Mouse (Mus musculus) embryonic facial prominence, embryonic 14.5 days (tissue): ENCODE measurements at regions not wholly inside any gene's neighbourhood (a gene's known extent, or its start where the extent isn't known, plus 50 kb on each side); places are given as distances from the start of the nearest gene placed in this dataset.

Source experiments
- ATAC-seq: fragments of 200-750 bp; cut with Nextera tagmentation; 2 replicates; pipeline ENCODE4 v1.8.0; 2017; ENCODE audit warnings: low read depth, moderate number of reproducible peaks, moderate TSS enrichment
- DNase-seq: peaks from one replicate; pipeline ENCODE4 v3.0.0-alpha.2; 2015; ENCODE audit warnings: low spot score
- H3K27ac ChIP-seq: fragments of 300-500 bp; sonication (generic); replicated peaks from 2 replicates; pipeline ENCODE4 v1.5.1; 2014; ENCODE audit warnings: low read depth, mild to moderate bottlenecking, low read length, moderate library complexity
- H3K27me3 ChIP-seq: fragments of 300-500 bp; sonication (generic); replicated peaks from 2 replicates; pipeline ENCODE4 v1.6.1; 2014; ENCODE audit warnings: low read length; ENCODE audit not compliant: control insufficient read depth, insufficient read depth
- H3K36me3 ChIP-seq: fragments of 300-500 bp; sonication (generic); 2 replicates; pipeline ENCODE4 v1.6.1; 2014; ENCODE audit warnings: low read length, mixed read lengths; ENCODE audit not compliant: control insufficient read depth, insufficient read depth
- H3K4me1 ChIP-seq: fragments of 300-500 bp; sonication (generic); 2 replicates; pipeline ENCODE4 v1.6.1; 2014; ENCODE audit warnings: antibody characterized with exemption, low read length; ENCODE audit not compliant: control insufficient read depth, insufficient read depth
- H3K4me2 ChIP-seq: fragments of 300-500 bp; sonication (generic); 2 replicates; pipeline ENCODE4 v1.6.1; 2014; ENCODE audit warnings: low read depth, mild to moderate bottlenecking, low read length, moderate library complexity, mixed read lengths
- H3K4me3 ChIP-seq: fragments of 300-500 bp; sonication (generic); 2 replicates; pipeline ENCODE4 v1.5.1; 2014; ENCODE audit warnings: low read depth, mild to moderate bottlenecking, low read length
- H3K9ac ChIP-seq: fragments of 300-500 bp; sonication (generic); 2 replicates; pipeline ENCODE4 v1.6.1; 2014; ENCODE audit warnings: low read depth, mild to moderate bottlenecking, low read length, moderate library complexity, mixed read lengths
- H3K9me3 ChIP-seq: fragments of 300-500 bp; sonication (generic); 2 replicates; pipeline ENCODE4 v1.6.1; 2016; ENCODE audit warnings: low read length; ENCODE audit not compliant: control insufficient read depth
- WGBS: fragments of 180-500 bp; shearing (Covaris S2); extraction: QIAGEN DNeasy Blood & Tissue Kit; methylation state at CpG from one replicate; pipeline ENCODE4 v1.1.7; 2014; 5-methylcytosine and 5-hydroxymethylcytosine counted together

DNA sequence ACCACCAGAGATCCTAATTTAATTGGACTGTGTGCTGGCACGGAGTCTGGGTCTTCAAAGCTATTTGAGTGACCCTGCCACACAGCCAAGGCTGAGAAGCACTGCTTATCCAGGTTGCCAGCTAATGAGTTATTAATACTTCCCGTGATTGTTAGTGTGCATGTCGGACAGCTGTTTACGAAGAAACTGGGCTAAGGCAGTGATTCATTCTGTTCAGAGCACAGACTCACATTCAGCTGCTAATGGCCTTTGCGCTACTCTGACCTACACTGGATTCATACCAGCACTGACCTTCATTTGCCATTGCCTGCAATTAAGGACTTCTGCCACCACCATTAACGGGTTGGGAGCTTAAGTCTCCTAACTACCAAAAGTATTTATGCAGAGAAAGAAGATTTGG lies 156.7 kb upstream of the Dppa4 start:
- ATAC-seq: no peak
- no peak overlapping the region for H3K4me3 ChIP-seq
- WGBS: 77% methylated on average over 6 of the region's 6 CpGs
- H3K36me3 ChIP-seq: no peaks in the 10 kb centered on the region
- peak; percentile 5 for DNase-seq
- H3K27me3 ChIP-seq: no peaks in the 10 kb centered on the region
- H3K9ac ChIP-seq: no peak overlapping the region
- no peak overlapping the region for H3K4me2 ChIP-seq
- no peak overlapping the region for H3K27ac ChIP-seq
- H3K9me3 ChIP-seq: no peaks in the 10 kb centered on the region
- H3K4me1 ChIP-seq: no peaks in the 10 kb centered on the region

DNA sequence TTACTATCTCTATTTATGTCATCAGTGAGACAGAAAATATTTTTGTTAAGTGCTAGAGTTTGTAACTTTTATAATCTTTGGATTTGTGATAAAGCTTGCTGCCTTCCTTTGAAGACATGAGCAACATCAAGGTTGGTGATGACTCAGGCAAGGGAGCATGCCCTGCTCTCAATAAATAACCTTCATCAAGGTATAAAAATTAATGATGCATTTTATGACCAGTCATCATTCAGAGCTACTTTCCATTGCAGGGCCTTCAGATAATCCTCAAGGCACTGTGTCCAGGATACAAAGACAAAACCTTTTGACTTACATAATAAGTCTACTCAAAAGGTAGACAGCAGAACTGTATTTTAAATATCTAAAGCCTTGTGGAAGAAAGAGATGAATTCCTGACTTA lies 156.2 kb upstream of the Dppa4 start:
- H3K4me2 ChIP-seq: no peak overlapping the region
- H3K36me3 ChIP-seq: no peaks in the 10 kb centered on the region
- H3K9me3 ChIP-seq: no peaks in the 10 kb centered on the region
- H3K27me3 ChIP-seq: no peaks in the 10 kb centered on the region
- no peak overlapping the region for H3K9ac ChIP-seq
- ATAC-seq (no peak), DNase-seq (no peak)
- no peak overlapping the region for H3K4me3 ChIP-seq
- no peak overlapping the region for H3K27ac ChIP-seq
- H3K4me1 ChIP-seq: no peaks in the 10 kb centered on the region

DNA sequence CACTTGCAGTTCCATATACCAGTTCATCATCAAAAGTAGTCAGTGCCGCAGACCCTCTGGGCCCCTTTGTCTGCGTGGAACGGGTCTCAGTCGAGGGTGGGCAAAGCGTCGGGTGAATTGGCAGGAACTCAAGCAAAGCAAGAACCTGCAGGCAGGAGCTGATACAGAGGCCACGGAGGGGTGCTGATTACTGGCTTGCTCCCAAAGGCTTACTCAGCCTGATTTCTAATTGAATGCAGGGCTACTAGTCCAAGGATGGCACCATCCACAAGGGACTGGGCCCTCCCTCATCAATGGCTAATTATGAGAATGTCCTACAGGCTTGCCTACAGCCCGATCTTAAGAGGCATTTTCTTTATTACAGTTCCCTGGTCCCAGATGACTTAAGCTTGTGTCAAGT lies 128.2 kb upstream of the Dppa4 start:
- 86% methylated on average over 8 of the region's 8 CpGs for WGBS
- no peaks in the 10 kb centered on the region for H3K36me3 ChIP-seq
- no peaks in the 10 kb centered on the region for H3K9me3 ChIP-seq
- H3K9ac ChIP-seq: no peak overlapping the region
- ATAC-seq: no peak
- H3K4me3 ChIP-seq: no peak overlapping the region
- no peak overlapping the region for H3K27ac ChIP-seq
- no peaks in the 10 kb centered on the region for H3K27me3 ChIP-seq
- H3K4me2 ChIP-seq: no peak overlapping the region
- no peaks in the 10 kb centered on the region for H3K4me1 ChIP-seq
- DNase-seq: no peak

DNA sequence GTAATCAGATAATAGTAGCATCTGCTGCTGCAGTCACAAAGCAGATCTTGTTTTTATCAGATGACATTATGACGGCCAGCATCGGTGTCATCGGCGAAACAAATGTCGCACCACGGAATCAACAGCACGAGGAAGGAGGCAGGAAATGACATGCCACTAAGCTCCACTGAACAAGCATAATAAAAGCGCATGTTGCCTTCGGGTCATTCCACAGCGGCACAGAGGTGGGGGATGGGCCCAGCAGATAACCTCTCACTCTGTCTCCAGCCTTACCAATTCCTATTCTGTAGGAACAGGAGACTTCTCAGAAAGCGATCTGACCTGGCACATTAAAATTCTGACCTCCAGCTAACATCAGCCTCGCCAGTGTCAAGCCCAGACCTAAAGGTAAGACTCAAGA lies 93.1 kb upstream of the Dppa4 start:
- Histone ChIP-seq H3K4me1 (no peaks in the 10 kb centered on the region), H3K4me2 (no peak overlapping the region), H3K27me3 (no peaks in the 10 kb centered on the region), H3K27ac (no peak overlapping the region), H3K36me3 (no peaks in the 10 kb centered on the region), H3K9ac (no peak overlapping the region), H3K4me3 (no peak overlapping the region), H3K9me3 (no peaks in the 10 kb centered on the region)
- DNase-seq (no peak), ATAC-seq (no peak)
- 64% methylated on average over 12 of the region's 12 CpGs for WGBS

DNA sequence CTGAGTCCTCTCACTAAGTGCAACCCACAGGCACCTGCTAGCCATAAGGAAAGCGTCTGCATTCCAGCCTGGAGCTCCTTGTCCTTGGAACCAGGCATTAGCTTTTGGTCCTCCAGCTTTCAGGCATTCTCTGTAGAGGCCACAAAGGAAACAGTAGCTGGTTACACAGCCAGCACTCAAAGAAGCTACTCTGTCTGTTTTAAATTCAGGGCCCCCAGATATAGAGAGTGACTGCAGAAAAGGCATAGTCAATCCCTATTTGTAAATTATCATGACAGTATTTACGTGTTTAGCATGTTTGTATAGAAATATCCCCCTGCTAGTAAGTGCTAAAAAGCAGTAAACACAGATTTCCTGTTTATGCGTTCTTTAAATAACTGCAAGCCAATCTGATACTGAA lies 91.3 kb upstream of the Dppa4 start:
- Histone ChIP-seq H3K27me3 (no peaks in the 10 kb centered on the region), H3K36me3 (no peaks in the 10 kb centered on the region), H3K4me3 (no peak overlapping the region), H3K4me2 (no peak overlapping the region), H3K9ac (no peak overlapping the region), H3K4me1 (no peaks in the 10 kb centered on the region), H3K9me3 (no peaks in the 10 kb centered on the region), H3K27ac (no peak overlapping the region)
- WGBS: 73% methylated on average over 3 of the region's 3 CpGs
- no peak for DNase-seq
- no peak for ATAC-seq

DNA sequence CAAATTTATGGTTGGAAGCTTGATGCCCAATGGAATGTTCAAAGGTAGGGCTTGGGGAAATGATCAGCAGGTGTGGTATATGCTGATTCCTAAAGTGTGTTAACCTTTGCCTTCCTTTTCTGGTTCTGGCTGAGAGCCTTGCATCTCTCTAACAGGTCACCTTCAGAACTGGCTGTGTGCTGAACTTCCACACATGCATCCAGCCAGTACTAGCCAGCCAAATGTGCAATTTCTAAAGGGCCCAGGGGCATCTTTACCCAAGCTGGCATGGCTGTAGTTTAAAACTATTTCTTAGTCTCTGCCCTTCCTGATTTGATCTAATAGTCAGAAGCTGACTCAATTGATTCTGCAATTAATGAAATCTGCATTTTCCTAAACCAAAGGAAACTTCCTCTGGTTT lies 68.6 kb upstream of the Dppa4 start:
- Histone ChIP-seq H3K27ac (no peak overlapping the region), H3K36me3 (no peaks in the 10 kb centered on the region), H3K9ac (no peak overlapping the region), H3K27me3 (no peaks in the 10 kb centered on the region), H3K9me3 (no peaks in the 10 kb centered on the region), H3K4me3 (no peak overlapping the region), H3K4me2 (no peak overlapping the region), H3K4me1 (no peaks in the 10 kb centered on the region)
- DNase-seq: no peak
- ATAC-seq: no peak
